Mouse (Mus musculus): ENCODE measurements around the gene Wrap53. TPM values are rescaled to one million over a fixed set of nuclear protein-coding genes. Genes with fewer than 3 reads are reported as not detected.
"Not testable (repeated sequence)": the region's sequence is repeated elsewhere in the genome, so short reads cannot be mapped to it uniquely, and the experiment has no call there.

The Wrap53 gene
- polyA plus RNA-seq, 1 experiment from 2014 or later = 19.6 TPM

GRCm38 (mm10) chr11:69546423-69547053 is 33.5 kb downstream of the Wrap53 start:
- Histone ChIP-seq H3K4me3 (peak overlapping the region; percentile 43), H3K27me3 (no peaks in the 10 kb centered on the region), H3K9me3 (no peaks in the 10 kb centered on the region), H3K36me3 (no peaks in the 10 kb centered on the region), H3K4me2 (peak overlapping the region; percentile 74), H3K9ac (peak overlapping the region; percentile 53), H3K4me1 (replicated peaks) (peaks cover 53% of the 10 kb centered on the region), H3K27ac (replicated peaks) (peak overlapping the region; percentile 89)
- WGBS = under 1% methylated on average over 44 of the region's 44 CpGs
- peak; percentile 77 for ATAC-seq (ENCODE audit: low FRiP score, low read depth)

- H3K27me3 ChIP-seq = no peaks in the 10 kb centered on the region
- H3K4me1 ChIP-seq (replicated peaks) = peaks cover 53% of the 10 kb centered on the region
- no peaks in the 10 kb centered on the region for H3K9me3 ChIP-seq
- H3K9ac ChIP-seq = peak overlapping the region; percentile 53
- no peaks in the 10 kb centered on the region for H3K36me3 ChIP-seq
- H3K27ac ChIP-seq (replicated peaks) = peak overlapping the region; percentile 89
- peak overlapping the region; percentile 43 for H3K4me3 ChIP-seq
- peak; percentile 12; the same call in 1 of the 2 replicates for ATAC-seq (ENCODE audit: low FRiP score, low read depth)
- 7% methylated on average over 7 of the region's 7 CpGs for WGBS
- peak overlapping the region; percentile 74 for H3K4me2 ChIP-seq
These were observed 34.1 kb downstream of the Wrap53 start for GRCm38 (mm10) chr11:69545957-69546356.

- Histone ChIP-seq H3K9ac (no peak overlapping the region), H3K4me2 (no peak overlapping the region), H3K9me3 (no peaks in the 10 kb centered on the region), H3K4me1 (replicated peaks) (peaks cover 44% of the 10 kb centered on the region), H3K4me3 (no peak overlapping the region), H3K27ac (replicated peaks) (peak overlapping the region; percentile 56), H3K27me3 (no peaks in the 10 kb centered on the region), H3K36me3 (no peaks in the 10 kb centered on the region)
- 9% methylated on average over 3 of the region's 3 CpGs for WGBS
- no peak for ATAC-seq (ENCODE audit: low FRiP score, low read depth)
These were observed 36.5 kb downstream of the Wrap53 start for GRCm38 (mm10) chr11:69543598-69543997.

- H3K27ac ChIP-seq (replicated peaks); H3K4me2 ChIP-seq; H3K36me3 ChIP-seq; ATAC-seq (ENCODE audit: low FRiP score, low read depth); H3K9ac ChIP-seq; H3K4me3 ChIP-seq; H3K9me3 ChIP-seq; H3K27me3 ChIP-seq: not testable (repeated sequence)
- WGBS = 65% methylated on average over 1 of the region's 3 CpGs
- H3K4me1 ChIP-seq (replicated peaks) = peaks cover 26% of the 10 kb centered on the region
These were observed 38.3 kb downstream of the Wrap53 start for GRCm38 (mm10) chr11:69541741-69542140.

- no peak overlapping the region for H3K9ac ChIP-seq
- no peaks in the 10 kb centered on the region for H3K9me3 ChIP-seq
- WGBS = 98% methylated on average over 2 of the region's 2 CpGs
- H3K4me2 ChIP-seq = no peak overlapping the region
- no peak overlapping the region for H3K4me3 ChIP-seq
- ATAC-seq (ENCODE audit: low FRiP score, low read depth) = no peak
- H3K27me3 ChIP-seq = no peaks in the 10 kb centered on the region
- H3K36me3 ChIP-seq = no peaks in the 10 kb centered on the region
- H3K27ac ChIP-seq (replicated peaks) = no peak overlapping the region
- H3K4me1 ChIP-seq (replicated peaks) = peaks cover 18% of the 10 kb centered on the region
These were observed 39.4 kb downstream of the Wrap53 start for GRCm38 (mm10) chr11:69540700-69541099.

- H3K27ac ChIP-seq (replicated peaks) = no peak overlapping the region
- no peaks in the 10 kb centered on the region for H3K9me3 ChIP-seq
- H3K36me3 ChIP-seq = no peaks in the 10 kb centered on the region
- no peak for ATAC-seq (ENCODE audit: low FRiP score, low read depth)
- H3K4me3 ChIP-seq = no peak overlapping the region
- 63% methylated on average over 1 of the region's 1 CpGs for WGBS
- no peaks in the 10 kb centered on the region for H3K4me1 ChIP-seq (replicated peaks)
- H3K9ac ChIP-seq = no peak overlapping the region
- no peak overlapping the region for H3K4me2 ChIP-seq
- H3K27me3 ChIP-seq = no peaks in the 10 kb centered on the region
These were observed 45.1 kb downstream of the Wrap53 start for GRCm38 (mm10) chr11:69534990-69535389.

- Histone ChIP-seq H3K27ac (replicated peaks) (no peak overlapping the region), H3K4me3 (no peak overlapping the region), H3K4me1 (replicated peaks) (peaks cover 6% of the 10 kb centered on the region), H3K4me2 (no peak overlapping the region), H3K9ac (no peak overlapping the region), H3K36me3 (no peaks in the 10 kb centered on the region), H3K9me3 (no peaks in the 10 kb centered on the region), H3K27me3 (no peaks in the 10 kb centered on the region)
- 84% methylated on average over 7 of the region's 7 CpGs for WGBS
- ATAC-seq (ENCODE audit: low FRiP score, low read depth) = no peak
These were observed 47.4 kb downstream of the Wrap53 start for GRCm38 (mm10) chr11:69532480-69533150.

GRCm38 (mm10) chr11:69530755-69531154 is 49.3 kb downstream of the Wrap53 start:
- not testable (repeated sequence) for H3K4me3 ChIP-seq; H3K27me3 ChIP-seq; H3K4me2 ChIP-seq; ATAC-seq (ENCODE audit: low FRiP score, low read depth); H3K9ac ChIP-seq; H3K27ac ChIP-seq (replicated peaks); H3K9me3 ChIP-seq; H3K36me3 ChIP-seq
- peaks cover 24% of the 10 kb centered on the region for H3K4me1 ChIP-seq (replicated peaks)
- 88% methylated on average over 6 of the region's 6 CpGs for WGBS

- WGBS = 88% methylated on average over 3 of the region's 3 CpGs
- not testable (repeated sequence) for H3K36me3 ChIP-seq; H3K9me3 ChIP-seq; ATAC-seq (ENCODE audit: low FRiP score, low read depth); H3K27me3 ChIP-seq; H3K27ac ChIP-seq (replicated peaks); H3K9ac ChIP-seq; H3K4me3 ChIP-seq; H3K4me2 ChIP-seq
- peaks cover 24% of the 10 kb centered on the region for H3K4me1 ChIP-seq (replicated peaks)
These were observed 49.8 kb downstream of the Wrap53 start for GRCm38 (mm10) chr11:69530281-69530680.

- peak overlapping the region; percentile 90 for H3K27ac ChIP-seq (replicated peaks)
- no peaks in the 10 kb centered on the region for H3K36me3 ChIP-seq
- 0 out of 2 replicates have a peak, but pooled peaks have one; percentile 10 for ATAC-seq (ENCODE audit: low FRiP score, low read depth)
- WGBS = 62% methylated on average over 4 of the region's 4 CpGs
- H3K4me3 ChIP-seq = no peak overlapping the region
- H3K4me2 ChIP-seq = peak overlapping the region; percentile 56
- peaks cover 24% of the 10 kb centered on the region for H3K4me1 ChIP-seq (replicated peaks)
- no peaks in the 10 kb centered on the region for H3K27me3 ChIP-seq
- no peaks in the 10 kb centered on the region for H3K9me3 ChIP-seq
- 0 out of 2 replicates have a peak overlapping the region, but pooled peaks have one; percentile 28 for H3K9ac ChIP-seq
These were observed 52.0 kb downstream of the Wrap53 start for GRCm38 (mm10) chr11:69528031-69528390.

- Histone ChIP-seq H3K9ac (peak overlapping the region; percentile 28), H3K4me3 (peak overlapping the region; percentile 20), H3K4me1 (replicated peaks) (peaks cover 24% of the 10 kb centered on the region), H3K27me3 (no peaks in the 10 kb centered on the region), H3K4me2 (peak overlapping the region; percentile 56), H3K36me3 (no peaks in the 10 kb centered on the region), H3K27ac (replicated peaks) (peak overlapping the region; percentile 90), H3K9me3 (no peaks in the 10 kb centered on the region)
- ATAC-seq (ENCODE audit: low FRiP score, low read depth) = peak; percentile 71
- 2% methylated on average over 30 of the region's 30 CpGs for WGBS
These were observed 52.7 kb downstream of the Wrap53 start for GRCm38 (mm10) chr11:69527098-69528030.

- Histone ChIP-seq H3K27me3 (no peaks in the 10 kb centered on the region), H3K9me3 (no peaks in the 10 kb centered on the region), H3K4me1 (replicated peaks) (peaks cover 24% of the 10 kb centered on the region), H3K27ac (replicated peaks) (peak overlapping the region; percentile 90), H3K36me3 (no peaks in the 10 kb centered on the region), H3K4me3 (no peak overlapping the region), H3K9ac (peak overlapping the region; percentile 28), H3K4me2 (peak overlapping the region; percentile 56)
- ATAC-seq (ENCODE audit: low FRiP score, low read depth) = peak; percentile 23; the same call in 1 of the 2 replicates
- WGBS = 17% methylated on average over 4 of the region's 4 CpGs
These were observed 53.4 kb downstream of the Wrap53 start for GRCm38 (mm10) chr11:69526631-69527030.
